Mouse (Mus musculus) lung, embryonic 16.5 days (tissue): Measurements from ENCODE around the gene Ppp1r32. TPM values are rescaled to one million over a fixed set of nuclear protein-coding genes. Genes with fewer than 3 reads are reported as not detected.

Experiments used
- ATAC-seq: fragments of 200-750 bp; cut with Nextera tagmentation; 2 replicates; pipeline ENCODE4 v1.8.0; 2017; ENCODE audit warnings: low read depth, mild to moderate bottlenecking, moderate library complexity
- H3K27ac ChIP-seq: fragments of 300-500 bp; sonication (generic); 2 replicates; pipeline ENCODE4 v1.5.1; 2014; ENCODE audit warnings: mild to moderate bottlenecking, control low read depth, low read length
- H3K27me3 ChIP-seq: fragments of 300-500 bp; sonication (generic); 2 replicates; pipeline ENCODE4 v1.6.1; 2014; ENCODE audit warnings: low read depth, low read length, mixed read lengths; ENCODE audit not compliant: control insufficient read depth, insufficient read depth
- H3K36me3 ChIP-seq: fragments of 300-500 bp; sonication (generic); 2 replicates; pipeline ENCODE4 v1.6.1; 2014; ENCODE audit warnings: low read length; ENCODE audit not compliant: control insufficient read depth, insufficient read depth
- H3K4me1 ChIP-seq: fragments of 300-500 bp; sonication (generic); replicated peaks from 2 replicates; pipeline ENCODE4 v1.6.1; 2014; ENCODE audit warnings: low read length, mixed read lengths; ENCODE audit not compliant: control insufficient read depth, insufficient read depth
- H3K4me2 ChIP-seq: fragments of 300-500 bp; sonication (generic); 2 replicates; pipeline ENCODE4 v1.6.1; 2014; ENCODE audit warnings: low read depth, low read length, control low read depth
- H3K4me3 ChIP-seq: fragments of 300-500 bp; sonication (generic); 2 replicates; pipeline ENCODE4 v1.5.1; 2014; ENCODE audit warnings: mild to moderate bottlenecking, low read length, control low read depth
- H3K9ac ChIP-seq: fragments of 300-500 bp; sonication (generic); 2 replicates; pipeline ENCODE4 v1.6.1; 2014; ENCODE audit warnings: low read length, control low read depth
- H3K9me3 ChIP-seq: fragments of 300-500 bp; sonication (generic); 2 replicates; pipeline ENCODE4 v1.6.1; 2016; ENCODE audit warnings: low read length; ENCODE audit not compliant: control insufficient read depth
- WGBS: fragments of 180-500 bp; shearing (Covaris S2); extraction: QIAGEN DNeasy Blood & Tissue Kit; methylation state at CpG from one replicate; pipeline ENCODE4 v1.1.7; 2014; 5-methylcytosine and 5-hydroxymethylcytosine counted together
- polyA plus RNA-seq: library from polyadenylated mRNA; unstranded; fragments of >200 nt; fragmentation: Nextera tagmentation; extraction: Ambion mirVana; gene quantifications from 2 replicates; pipeline ENCODE4 v1.2.1, GENCODE M21; 2015

Ppp1r32 gene
- polyA plus RNA-seq, 1 experiment from 2014 or later, result 2.1 TPM

DNA sequence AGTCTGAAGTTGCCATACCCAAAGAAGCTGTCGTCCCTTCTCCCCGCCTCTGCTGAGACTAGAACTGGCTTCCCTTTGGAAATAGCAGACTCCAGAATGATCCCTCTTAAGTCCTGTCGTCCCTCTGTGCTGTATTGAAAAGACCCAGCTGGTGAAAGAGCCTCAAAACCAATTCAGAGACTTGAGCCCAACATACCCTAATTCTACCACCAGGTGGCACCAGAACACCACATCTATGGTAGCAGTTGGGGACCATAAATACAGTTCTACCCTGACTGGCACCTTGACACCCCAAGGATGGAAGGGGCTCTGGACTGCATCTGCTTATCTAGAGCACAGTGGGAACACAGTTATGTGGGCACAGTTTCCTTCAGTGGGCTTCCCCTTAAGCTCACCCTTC is 33.0 kb downstream of the Ppp1r32 start:
- no peaks in the 10 kb centered on the region for H3K4me1 ChIP-seq
- no peaks in the 10 kb centered on the region for H3K36me3 ChIP-seq
- WGBS, result 2% methylated on average over 3 of the region's 3 CpGs
- H3K27me3 ChIP-seq, result peaks cover 1% of the 10 kb centered on the region
- peak; percentile 87 for ATAC-seq
- no peak overlapping the region for H3K4me3 ChIP-seq
- no peak overlapping the region for H3K4me2 ChIP-seq
- H3K9ac ChIP-seq, result no peak overlapping the region
- no peaks in the 10 kb centered on the region for H3K9me3 ChIP-seq
- H3K27ac ChIP-seq, result no peak overlapping the region

GRCm38 (mm10) chr19:10449190-10449589 is 33.5 kb downstream of the Ppp1r32 start:
- Histone ChIP-seq H3K27ac (no peak overlapping the region), H3K36me3 (no peaks in the 10 kb centered on the region), H3K9ac (no peak overlapping the region), H3K4me2 (no peak overlapping the region), H3K4me3 (no peak overlapping the region), H3K9me3 (no peaks in the 10 kb centered on the region), H3K27me3 (no peaks in the 10 kb centered on the region), H3K4me1 (no peaks in the 10 kb centered on the region)
- 43% methylated on average over 6 of the region's 6 CpGs for WGBS
- 0 out of 2 replicates have a peak, but pooled peaks have one; percentile 16 for ATAC-seq

DNA sequence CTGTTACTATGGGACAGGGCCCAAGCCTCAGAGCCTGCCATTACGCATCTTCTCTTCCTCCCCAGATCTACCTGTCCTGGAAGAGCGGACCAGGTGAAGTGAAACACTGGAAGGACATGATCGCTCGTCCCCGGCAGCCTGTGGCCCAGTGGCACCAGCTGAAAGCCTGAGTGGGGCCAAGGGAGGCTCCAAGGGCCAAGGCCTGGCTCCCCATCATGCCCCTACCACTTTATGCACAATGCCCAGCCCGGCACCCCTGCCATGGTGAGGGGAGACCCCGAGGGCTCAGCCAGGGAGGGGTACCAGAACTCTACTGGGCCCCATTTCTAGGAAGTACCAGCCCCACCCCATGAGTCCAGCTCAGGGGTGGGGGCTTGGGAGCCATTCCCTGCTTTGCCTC is 34.5 kb downstream of the Ppp1r32 start:
- Histone ChIP-seq H3K27ac (no peak overlapping the region), H3K9ac (no peak overlapping the region), H3K9me3 (no peaks in the 10 kb centered on the region), H3K36me3 (no peaks in the 10 kb centered on the region), H3K4me1 (no peaks in the 10 kb centered on the region), H3K4me3 (no peak overlapping the region), H3K27me3 (no peaks in the 10 kb centered on the region), H3K4me2 (no peak overlapping the region)
- WGBS, result 91% methylated on average over 7 of the region's 7 CpGs
- no peak for ATAC-seq

DNA sequence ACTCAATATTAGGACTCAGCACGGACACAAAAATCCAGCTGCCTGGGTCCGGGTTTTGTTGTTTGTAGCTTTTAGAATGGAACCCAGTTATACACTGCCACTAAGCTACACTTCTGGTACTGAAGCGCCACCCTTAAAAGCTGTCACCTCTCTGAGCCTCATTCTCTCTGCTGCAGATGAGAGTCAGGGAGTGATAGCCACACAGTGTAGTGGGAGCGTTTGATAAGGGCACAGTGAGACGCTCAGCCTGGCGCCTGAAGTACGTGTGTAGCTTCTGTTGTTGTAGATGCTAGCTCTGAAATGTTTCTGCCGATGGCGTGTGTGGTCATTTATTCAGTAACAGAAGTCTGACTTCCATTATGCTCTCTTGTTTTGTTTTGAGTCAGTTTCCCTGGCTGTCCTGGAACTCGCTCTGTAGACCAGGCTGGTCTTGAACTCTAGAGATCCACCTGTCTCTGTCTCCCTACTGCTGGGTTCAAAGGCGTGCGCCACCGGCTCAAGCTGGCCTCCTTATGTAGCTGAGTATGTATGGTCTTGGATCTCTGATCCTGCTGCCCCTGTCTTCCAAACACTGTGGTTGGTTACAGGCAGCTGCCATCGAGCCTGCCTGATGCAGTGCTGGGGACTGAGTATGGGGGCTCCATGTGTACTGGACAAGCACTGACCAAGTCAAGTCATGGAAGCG is 37.9 kb downstream of the Ppp1r32 start:
- H3K27me3 ChIP-seq, result no peaks in the 10 kb centered on the region
- no peak overlapping the region for H3K4me3 ChIP-seq
- 83% methylated on average over 15 of the region's 15 CpGs for WGBS
- no peak overlapping the region for H3K27ac ChIP-seq
- H3K9ac ChIP-seq, result no peak overlapping the region
- H3K4me2 ChIP-seq, result no peak overlapping the region
- H3K9me3 ChIP-seq, result no peaks in the 10 kb centered on the region
- H3K36me3 ChIP-seq, result no peaks in the 10 kb centered on the region
- no peaks in the 10 kb centered on the region for H3K4me1 ChIP-seq
- no peak for ATAC-seq

DNA sequence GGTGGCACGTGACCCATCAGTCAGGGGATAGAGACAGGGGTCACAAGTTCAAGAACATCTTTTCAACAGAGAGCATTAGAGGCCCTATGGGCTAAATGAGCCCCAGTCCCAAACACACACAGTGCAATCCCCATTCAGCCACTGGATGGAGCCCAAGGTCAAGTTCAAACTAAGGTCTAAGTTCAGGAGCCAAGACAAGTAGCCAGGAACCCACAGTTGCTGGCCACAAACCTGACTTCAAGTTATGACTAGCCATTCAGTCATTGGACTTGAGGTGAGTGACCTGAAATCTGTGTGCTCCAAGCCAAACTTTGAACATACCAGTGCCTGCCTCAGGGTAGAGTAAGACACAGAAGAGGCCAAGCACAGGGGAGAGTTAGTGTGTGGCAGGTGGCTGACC is 45.2 kb downstream of the Ppp1r32 start:
- H3K27me3 ChIP-seq, result no peaks in the 10 kb centered on the region
- H3K4me1 ChIP-seq, result peaks cover 13% of the 10 kb centered on the region
- no peak overlapping the region for H3K4me2 ChIP-seq
- no peak for ATAC-seq
- 65% methylated on average over 1 of the region's 1 CpGs for WGBS
- H3K27ac ChIP-seq, result no peak overlapping the region
- no peaks in the 10 kb centered on the region for H3K36me3 ChIP-seq
- H3K9ac ChIP-seq, result no peak overlapping the region
- no peaks in the 10 kb centered on the region for H3K9me3 ChIP-seq
- H3K4me3 ChIP-seq, result no peak overlapping the region

DNA sequence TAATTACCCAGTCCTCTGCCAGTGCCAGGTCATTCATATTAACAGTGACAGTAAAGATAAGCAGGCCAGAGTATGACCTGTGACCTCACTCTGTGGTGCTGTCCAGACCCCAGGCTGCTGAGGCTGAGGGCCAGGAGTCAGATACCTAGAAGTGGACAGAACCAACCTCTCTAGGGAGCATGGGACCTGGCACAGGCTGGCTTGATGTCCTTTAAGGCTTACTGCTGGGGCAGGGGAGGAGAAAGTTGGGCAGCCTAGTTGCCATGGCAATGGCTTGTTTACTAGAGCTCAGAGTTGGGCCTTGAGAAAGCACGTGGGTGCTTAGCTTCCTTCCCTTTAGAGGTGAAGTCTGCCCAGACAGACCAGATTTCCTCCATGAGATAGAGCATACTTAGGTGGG is 46.0 kb downstream of the Ppp1r32 start:
- Histone ChIP-seq H3K9me3 (no peaks in the 10 kb centered on the region), H3K27me3 (no peaks in the 10 kb centered on the region), H3K4me2 (no peak overlapping the region), H3K9ac (no peak overlapping the region), H3K4me3 (no peak overlapping the region), H3K27ac (no peak overlapping the region), H3K36me3 (no peaks in the 10 kb centered on the region), H3K4me1 (peaks cover 13% of the 10 kb centered on the region)
- 11% methylated on average over 1 of the region's 1 CpGs for WGBS
- no peak for ATAC-seq

GRCm38 (mm10) chr19:10435908-10436307 is 46.8 kb downstream of the Ppp1r32 start:
- H3K4me3 ChIP-seq, result no peak overlapping the region
- H3K36me3 ChIP-seq, result no peaks in the 10 kb centered on the region
- no peaks in the 10 kb centered on the region for H3K9me3 ChIP-seq
- peak; percentile 27; the same call in 1 of the 2 replicates for ATAC-seq
- H3K4me2 ChIP-seq, result no peak overlapping the region
- 23% methylated on average over 3 of the region's 3 CpGs for WGBS
- H3K27me3 ChIP-seq, result no peaks in the 10 kb centered on the region
- H3K4me1 ChIP-seq, result peaks cover 13% of the 10 kb centered on the region
- no peak overlapping the region for H3K27ac ChIP-seq
- no peak overlapping the region for H3K9ac ChIP-seq

GRCm38 (mm10) chr19:10434927-10435326 is 47.8 kb downstream of the Ppp1r32 start:
- no peak overlapping the region for H3K9ac ChIP-seq
- peak overlapping the region; percentile 18; the same call in 1 of the 2 replicates for H3K4me2 ChIP-seq
- ATAC-seq, result peak; percentile 90
- H3K4me1 ChIP-seq, result peaks cover 21% of the 10 kb centered on the region
- H3K4me3 ChIP-seq, result 0 out of 2 replicates have a peak overlapping the region, but pooled peaks have one; percentile 5
- WGBS, result 39% methylated on average over 6 of the region's 6 CpGs
- no peaks in the 10 kb centered on the region for H3K27me3 ChIP-seq
- no peaks in the 10 kb centered on the region for H3K36me3 ChIP-seq
- H3K9me3 ChIP-seq, result no peaks in the 10 kb centered on the region
- peak overlapping the region; percentile 70 for H3K27ac ChIP-seq

DNA sequence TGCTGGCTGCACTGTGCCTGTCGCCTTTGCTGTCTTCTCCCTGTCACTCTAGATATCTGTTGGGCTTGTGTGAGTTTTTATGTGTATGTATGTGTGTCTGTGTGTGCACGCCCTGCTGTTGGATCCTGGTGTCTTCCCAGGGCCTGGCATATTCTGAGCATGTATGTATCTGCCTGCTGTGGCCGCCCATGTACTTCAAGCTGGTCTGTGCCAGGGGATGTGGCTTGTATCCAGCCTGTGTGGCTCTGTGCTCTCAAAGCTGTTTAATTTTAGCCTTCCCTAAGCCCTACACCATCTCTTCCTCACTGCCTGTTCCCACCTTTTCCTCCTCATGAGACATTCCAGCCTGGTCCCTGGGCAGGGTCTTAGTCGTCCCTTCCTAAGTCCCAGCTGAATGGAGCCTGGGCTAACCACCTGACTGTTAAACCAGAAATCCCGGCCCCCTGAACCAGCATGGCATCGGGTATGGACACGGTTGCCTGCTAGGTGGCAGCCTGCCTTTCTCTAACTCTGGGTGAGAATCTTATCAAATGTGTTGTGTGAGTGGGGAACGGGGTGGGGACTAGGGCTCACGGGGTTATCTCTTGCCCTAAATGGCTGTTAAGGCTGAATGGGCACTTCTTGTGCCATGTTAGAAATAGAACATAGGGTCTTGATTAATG is 48.7 kb downstream of the Ppp1r32 start:
- no peak overlapping the region for H3K4me2 ChIP-seq
- no peaks in the 10 kb centered on the region for H3K9me3 ChIP-seq
- no peaks in the 10 kb centered on the region for H3K36me3 ChIP-seq
- peak overlapping the region; percentile 25; the same call in 1 of the 2 replicates for H3K27ac ChIP-seq
- H3K9ac ChIP-seq, result no peak overlapping the region
- no peaks in the 10 kb centered on the region for H3K27me3 ChIP-seq
- no peak overlapping the region for H3K4me3 ChIP-seq
- peaks cover 26% of the 10 kb centered on the region for H3K4me1 ChIP-seq
- WGBS, result 49% methylated on average over 9 of the region's 9 CpGs
- ATAC-seq, result no peak
